Mouse (Mus musculus): Measurements from ENCODE around the gene Cyren.

The Cyren gene

GRCm38 (mm10) chr6:34877509-34878321 is at the start of gene Cyren:
Gene Cyren, minus strand, starts transcription at chr6:34878060.
- TF ChIP-seq GATA4 (IDR thresholded peaks at IDR 0.05; ENCODE audit: insufficient replicate concordance, low read length): peak; percentile 72; the same call in 1 of the 2 replicates

DNA sequence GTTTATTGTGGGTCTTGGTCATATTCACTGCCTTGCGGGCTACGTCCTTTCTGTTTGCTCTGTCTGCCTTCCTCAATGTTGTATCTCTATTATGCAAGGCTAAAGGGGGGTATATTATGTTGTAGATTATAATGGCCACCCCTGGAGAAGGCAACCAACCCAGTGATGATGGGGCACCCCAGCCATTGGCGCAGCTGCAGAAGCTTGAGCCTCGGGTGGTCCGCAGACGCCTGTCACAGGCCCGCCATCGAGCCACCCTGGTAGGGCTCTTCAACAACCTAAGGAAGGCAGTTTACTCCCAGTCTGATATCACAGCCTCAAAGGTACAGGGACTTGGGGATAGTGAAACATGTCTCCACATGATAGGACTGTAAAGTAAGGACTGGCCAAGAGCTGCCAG is 49.7 kb upstream of the Cyren start:
- no peak for TF ChIP-seq GATA4 (IDR thresholded peaks at IDR 0.05; ENCODE audit: insufficient replicate concordance, low read length)

GRCm38 (mm10) chr6:34927156-34927555 is 49.3 kb upstream of the Cyren start:
- no peak for TF ChIP-seq GATA4 (IDR thresholded peaks at IDR 0.05; ENCODE audit: insufficient replicate concordance, low read length)

DNA sequence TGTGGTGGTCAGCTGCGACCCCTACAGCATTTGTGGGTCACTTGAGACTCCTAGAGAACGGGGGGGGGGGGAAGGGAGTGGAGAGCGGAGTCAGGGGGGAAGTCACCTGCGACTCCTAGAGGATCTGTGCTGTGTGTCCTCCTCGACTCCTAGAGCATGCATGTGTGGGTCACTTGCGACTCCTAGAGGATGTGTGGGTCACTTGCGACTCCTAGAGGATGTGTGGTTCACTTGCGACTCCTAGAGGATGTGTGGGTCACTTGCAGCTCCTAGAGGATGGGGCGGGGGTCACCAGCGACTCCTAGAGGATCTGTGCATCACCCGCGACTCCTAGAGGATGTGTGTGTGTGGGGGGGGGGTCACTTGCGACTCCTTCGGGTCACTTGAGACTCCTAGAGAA is 44.1 kb upstream of the Cyren start:
- TF ChIP-seq GATA4 (IDR thresholded peaks at IDR 0.05; ENCODE audit: insufficient replicate concordance, low read length): no peak

- no peak for TF ChIP-seq GATA4 (IDR thresholded peaks at IDR 0.05; ENCODE audit: insufficient replicate concordance, low read length)
Observed at GRCm38 (mm10) chr6:34920631-34921030, 42.8 kb upstream of the Cyren start.

- no peak for TF ChIP-seq GATA4 (IDR thresholded peaks at IDR 0.05; ENCODE audit: insufficient replicate concordance, low read length)
Observed at GRCm38 (mm10) chr6:34919956-34920355, 42.1 kb upstream of the Cyren start, which contains the start of gene Stra8. Gene Stra8, plus strand, starts transcription at chr6:34920163.

DNA sequence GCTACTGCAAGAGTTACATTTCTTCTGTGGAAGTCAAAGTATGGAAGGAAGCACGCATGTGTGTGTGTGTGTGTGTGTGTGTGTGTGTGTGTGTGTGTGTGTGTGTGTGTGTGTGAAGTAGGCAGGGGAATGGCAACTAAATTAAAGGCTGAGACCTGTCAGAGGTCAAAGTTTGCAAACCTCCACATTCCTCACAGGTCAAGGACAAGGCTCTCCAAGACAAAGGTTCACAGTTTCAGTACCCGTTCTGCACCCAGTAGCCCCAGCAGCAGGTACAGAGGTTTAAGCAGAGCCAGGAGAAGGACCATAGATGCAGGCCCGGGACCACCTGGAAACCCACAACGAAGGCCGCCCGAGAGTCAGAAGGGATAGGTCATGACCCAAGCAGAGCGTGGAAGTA is 41.3 kb upstream of the Cyren start:
- no peak for TF ChIP-seq GATA4 (IDR thresholded peaks at IDR 0.05; ENCODE audit: insufficient replicate concordance, low read length)

DNA sequence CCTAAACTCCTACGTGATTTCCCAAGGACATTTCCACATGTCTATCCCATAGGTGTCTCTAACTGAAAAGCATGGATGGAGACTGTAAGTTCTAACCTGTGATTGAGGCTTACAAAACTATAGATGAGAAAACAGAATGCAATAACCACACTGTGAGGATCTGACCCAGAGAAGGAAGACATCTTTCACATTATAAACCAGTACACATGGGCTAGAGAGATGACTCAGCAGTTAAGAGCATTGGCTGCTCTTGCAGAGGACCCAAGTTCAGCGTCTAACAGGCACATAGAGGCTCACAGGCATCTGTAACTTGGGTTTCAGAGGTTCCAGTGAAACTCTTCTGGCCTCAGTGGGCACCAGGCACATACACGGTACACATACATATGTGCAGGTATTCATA is 36.6 kb upstream of the Cyren start:
- TF ChIP-seq GATA4 (IDR thresholded peaks at IDR 0.05; ENCODE audit: insufficient replicate concordance, low read length): no peak

- no peak for TF ChIP-seq GATA4 (IDR thresholded peaks at IDR 0.05; ENCODE audit: insufficient replicate concordance, low read length)
Observed at GRCm38 (mm10) chr6:34913341-34914040, 35.6 kb upstream of the Cyren start.

DNA sequence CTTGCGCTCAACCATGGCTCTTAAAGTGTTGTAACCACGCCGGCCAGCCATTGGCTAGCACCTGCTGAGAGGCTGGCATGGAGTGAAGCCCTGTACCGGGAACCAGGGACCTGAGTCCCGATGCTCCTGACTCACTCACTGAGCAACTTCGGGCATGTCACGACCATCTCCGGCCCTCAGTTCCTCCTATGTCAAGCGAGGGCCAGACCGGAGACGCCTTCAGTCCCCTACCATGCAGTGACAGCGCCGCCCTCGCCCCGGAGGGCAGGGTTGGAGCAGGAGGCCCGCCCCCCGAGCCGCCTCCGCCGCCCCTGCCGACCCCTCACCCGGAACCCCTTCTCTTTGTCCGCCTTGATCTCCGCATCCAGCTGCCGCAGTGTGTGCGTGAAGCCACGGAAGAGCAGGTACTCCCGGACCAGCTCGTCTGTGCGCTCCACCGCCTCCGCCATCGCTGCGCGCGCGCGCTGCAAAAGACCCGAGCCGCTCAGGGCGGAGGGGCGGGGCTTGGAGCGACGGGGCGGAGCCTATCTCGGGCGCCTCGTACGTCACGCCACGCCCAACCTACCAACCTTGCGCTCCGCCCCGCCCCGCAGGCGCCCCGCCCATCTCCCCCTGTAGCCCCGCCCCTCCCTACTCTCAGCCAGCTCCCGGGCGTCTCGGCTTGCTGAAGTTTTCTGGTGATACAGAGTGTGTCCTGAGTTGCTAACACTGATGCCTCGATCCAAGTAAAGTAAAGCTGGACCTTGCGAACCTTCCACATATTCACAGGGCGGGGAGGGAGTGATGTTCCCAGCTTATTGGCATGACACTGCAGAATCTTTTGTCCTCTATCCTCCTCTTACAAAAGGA is 32.7 kb upstream of the Cyren start, which contains the start of gene Wdr91:
Wdr91 (minus strand) TSS at position 506 of the 849 bp plus-strand sequence.
- no peak for TF ChIP-seq GATA4 (IDR thresholded peaks at IDR 0.05; ENCODE audit: insufficient replicate concordance, low read length)

DNA sequence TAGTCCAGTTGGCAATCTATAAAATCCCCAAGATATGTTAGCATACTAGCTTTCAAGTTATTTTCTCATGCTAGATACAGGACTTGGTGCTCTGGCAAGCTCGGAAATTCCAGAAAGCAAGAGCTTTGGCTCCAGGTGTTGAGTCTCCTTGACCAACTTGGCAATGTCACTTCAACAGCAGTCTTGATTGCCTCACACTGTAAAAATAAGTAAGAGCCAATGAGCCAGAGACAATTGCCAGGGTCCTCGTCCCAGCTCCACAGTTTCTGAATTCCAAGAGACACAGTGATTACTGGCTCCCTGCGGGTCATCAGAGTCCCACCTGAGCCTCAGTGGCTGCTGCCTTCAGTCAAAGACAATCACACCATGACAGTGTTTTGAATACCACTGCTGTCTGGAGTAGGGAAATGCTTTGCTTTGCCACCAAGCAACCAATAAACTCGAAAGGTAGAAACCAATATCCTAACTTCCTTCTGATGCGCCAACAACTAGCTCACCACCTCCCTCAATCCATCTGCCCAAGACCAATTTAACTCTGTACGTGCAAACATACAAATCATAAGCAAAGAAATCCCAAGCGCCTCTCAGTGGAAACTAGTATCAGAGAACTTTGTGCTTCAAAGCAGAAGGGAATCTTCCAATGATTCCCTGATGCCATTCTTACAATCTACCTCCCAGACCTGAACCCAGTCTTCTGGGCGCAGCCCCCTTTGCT is 31.9 kb upstream of the Cyren start:
- TF ChIP-seq GATA4 (IDR thresholded peaks at IDR 0.05; ENCODE audit: insufficient replicate concordance, low read length): no peak

- TF ChIP-seq GATA4 (IDR thresholded peaks at IDR 0.05; ENCODE audit: insufficient replicate concordance, low read length): no peak
Observed at GRCm38 (mm10) chr6:34907696-34908260, 29.9 kb upstream of the Cyren start.

GRCm38 (mm10) chr6:34907121-34907614 is 29.3 kb upstream of the Cyren start:
- TF ChIP-seq GATA4 (IDR thresholded peaks at IDR 0.05; ENCODE audit: insufficient replicate concordance, low read length): peak; percentile 81; the same call in 1 of the 2 replicates

DNA sequence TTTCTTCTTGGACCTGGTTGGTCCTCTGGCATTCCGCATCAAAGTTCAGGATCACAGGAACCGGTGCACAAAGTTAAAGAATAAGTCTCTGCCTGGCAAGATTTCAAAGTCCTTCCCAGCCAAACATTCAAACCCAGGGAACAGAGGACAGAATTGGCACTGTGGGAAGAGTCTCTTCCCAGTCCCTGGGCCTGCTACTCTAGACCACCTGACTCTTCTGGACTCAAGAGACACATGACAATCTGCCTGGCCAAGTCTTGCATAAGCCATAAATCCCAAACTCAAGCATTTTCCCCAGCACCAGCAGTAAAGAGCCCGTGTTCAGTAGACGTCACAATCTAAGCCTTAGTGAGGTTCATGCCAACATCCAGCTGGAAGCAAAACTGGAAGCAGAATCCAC is 28.8 kb upstream of the Cyren start:
- no peak for TF ChIP-seq GATA4 (IDR thresholded peaks at IDR 0.05; ENCODE audit: insufficient replicate concordance, low read length)
